Mouse (Mus musculus) kidney, adult 11 months (tissue): ENCODE data around the gene Klhl6.
A peak's percentile ranks its signal among the peaks of the same experiment; 100 is the strongest.
"Not testable (repeated sequence)": the region's sequence is repeated elsewhere in the genome, so short reads cannot be mapped to it uniquely, and the experiment has no call there.

Experiments
- DNase-seq: peaks from one replicate; pipeline ENCODE4 v3.0.0; 2022

The Klhl6 gene

GRCm38 (mm10) chr16:19982537-19983257, at the start of gene Klhl6:
Gene Klhl6, minus strand, starts transcription at chr16:19983037.
- peak; percentile 76 for DNase-seq

- DNase-seq, result not testable (repeated sequence)
Observed at GRCm38 (mm10) chr16:20027241-20027640, 44.4 kb upstream of the Klhl6 start.

GRCm38 (mm10) chr16:20022821-20023220, 40.0 kb upstream of the Klhl6 start:
- no peak for DNase-seq

GRCm38 (mm10) chr16:20021848-20022247, 39.0 kb upstream of the Klhl6 start:
- DNase-seq, result no peak

GRCm38 (mm10) chr16:20012647-20013046, 29.8 kb upstream of the Klhl6 start:
- no peak for DNase-seq

GRCm38 (mm10) chr16:20006066-20006465, 23.2 kb upstream of the Klhl6 start:
- DNase-seq, result no peak

GRCm38 (mm10) chr16:20000286-20000685, 17.4 kb upstream of the Klhl6 start:
- not testable (repeated sequence) for DNase-seq

- DNase-seq, result no peak
Observed at GRCm38 (mm10) chr16:19997616-19998015, 14.8 kb upstream of the Klhl6 start.

- not testable (repeated sequence) for DNase-seq
Observed at GRCm38 (mm10) chr16:19996913-19997312, 14.1 kb upstream of the Klhl6 start.

GRCm38 (mm10) chr16:19995818-19996217, 13.0 kb upstream of the Klhl6 start:
- no peak for DNase-seq

- DNase-seq, result no peak
Observed at GRCm38 (mm10) chr16:19993278-19993677, 10.4 kb upstream of the Klhl6 start.

GRCm38 (mm10) chr16:19990536-19990935, 7.7 kb upstream of the Klhl6 start:
- no peak for DNase-seq

GRCm38 (mm10) chr16:19987589-19987988, 4.8 kb upstream of the Klhl6 start:
- DNase-seq, result no peak

- DNase-seq, result no peak
Observed at GRCm38 (mm10) chr16:19984884-19985643, 2.2 kb upstream of the Klhl6 start.

GRCm38 (mm10) chr16:19983559-19983958, 722 bp upstream of the Klhl6 start:
- no peak for DNase-seq

- no peak for DNase-seq
Observed at GRCm38 (mm10) chr16:19981684-19982083, 1.2 kb downstream of the Klhl6 start.

GRCm38 (mm10) chr16:19981006-19981405, 1.8 kb downstream of the Klhl6 start:
- no peak for DNase-seq

GRCm38 (mm10) chr16:19979755-19980154, 3.1 kb downstream of the Klhl6 start:
- DNase-seq, result no peak

- DNase-seq, result no peak
Observed at GRCm38 (mm10) chr16:19977282-19977681, 5.6 kb downstream of the Klhl6 start.

GRCm38 (mm10) chr16:19976825-19977224, 6.0 kb downstream of the Klhl6 start:
- DNase-seq, result no peak

GRCm38 (mm10) chr16:19975432-19975831, 7.4 kb downstream of the Klhl6 start:
- DNase-seq, result no peak

- no peak for DNase-seq
Observed at GRCm38 (mm10) chr16:19973480-19973879, 9.4 kb downstream of the Klhl6 start.

GRCm38 (mm10) chr16:19972736-19973350, 10.0 kb downstream of the Klhl6 start:
- DNase-seq, result no peak

- no peak for DNase-seq
Observed at GRCm38 (mm10) chr16:19969506-19969905, 13.3 kb downstream of the Klhl6 start.
